Mouse (Mus musculus): ENCODE data around the gene Map4k4. TPM values are rescaled to one million over a fixed set of nuclear protein-coding genes. Genes with fewer than 3 reads are reported as not detected.

Map4k4 gene
- polyA plus RNA-seq, 1 experiment from 2014 or later = 56.6 TPM

- H3K36me3 ChIP-seq (ENCODE audit: control insufficient read depth, insufficient read depth, low read length) = no peaks in the 10 kb centered on the region
- WGBS = 75% methylated on average over 10 of the region's 10 CpGs
- H3K4me2 ChIP-seq (ENCODE audit: low read depth, low read length) = no peak overlapping the region
- H3K27ac ChIP-seq (ENCODE audit: low read depth, low read length) = no peak overlapping the region
- H3K9me3 ChIP-seq (ENCODE audit: control insufficient read depth, low read length) = no peaks in the 10 kb centered on the region
- no peak for ATAC-seq (ENCODE audit: low read depth)
- no peak overlapping the region for H3K4me3 ChIP-seq (ENCODE audit: low read depth, low read length)
- H3K4me1 ChIP-seq (ENCODE audit: control insufficient read depth, insufficient read depth, low read length) = 0 out of 2 replicates have a peak, but pooled peaks cover 2% of the 10 kb centered on the region
- no peaks in the 10 kb centered on the region for H3K27me3 ChIP-seq (ENCODE audit: control insufficient read depth, insufficient read depth, low read length)
- H3K9ac ChIP-seq (replicated peaks; ENCODE audit: low read depth, low read length) = no peak overlapping the region
Measured at GRCm38 (mm10) chr1:39868825-39869571, 31.7 kb upstream of the Map4k4 start.

- no peaks in the 10 kb centered on the region for H3K9me3 ChIP-seq (ENCODE audit: control insufficient read depth, low read length)
- H3K27ac ChIP-seq (ENCODE audit: low read depth, low read length) = no peak overlapping the region
- 0 out of 2 replicates have a peak, but pooled peaks cover 2% of the 10 kb centered on the region for H3K4me1 ChIP-seq (ENCODE audit: control insufficient read depth, insufficient read depth, low read length)
- H3K9ac ChIP-seq (replicated peaks; ENCODE audit: low read depth, low read length) = no peak overlapping the region
- H3K36me3 ChIP-seq (ENCODE audit: control insufficient read depth, insufficient read depth, low read length) = no peaks in the 10 kb centered on the region
- peak; percentile 54; the same call in 1 of the 2 replicates for ATAC-seq (ENCODE audit: low read depth)
- no peak overlapping the region for H3K4me3 ChIP-seq (ENCODE audit: low read depth, low read length)
- no peaks in the 10 kb centered on the region for H3K27me3 ChIP-seq (ENCODE audit: control insufficient read depth, insufficient read depth, low read length)
- no peak overlapping the region for H3K4me2 ChIP-seq (ENCODE audit: low read depth, low read length)
- 50% methylated on average over 12 of the region's 12 CpGs for WGBS
Measured at GRCm38 (mm10) chr1:39869721-39870201, 31.0 kb upstream of the Map4k4 start.

- no peak overlapping the region for H3K27ac ChIP-seq (ENCODE audit: low read depth, low read length)
- H3K4me3 ChIP-seq (ENCODE audit: low read depth, low read length) = no peak overlapping the region
- H3K4me1 ChIP-seq (ENCODE audit: control insufficient read depth, insufficient read depth, low read length) = no peaks in the 10 kb centered on the region
- H3K27me3 ChIP-seq (ENCODE audit: control insufficient read depth, insufficient read depth, low read length) = no peaks in the 10 kb centered on the region
- H3K9me3 ChIP-seq (ENCODE audit: control insufficient read depth, low read length) = no peaks in the 10 kb centered on the region
- H3K36me3 ChIP-seq (ENCODE audit: control insufficient read depth, insufficient read depth, low read length) = no peaks in the 10 kb centered on the region
- no peak for ATAC-seq (ENCODE audit: low read depth)
- no peak overlapping the region for H3K4me2 ChIP-seq (ENCODE audit: low read depth, low read length)
- WGBS = 69% methylated on average over 3 of the region's 3 CpGs
- no peak overlapping the region for H3K9ac ChIP-seq (replicated peaks; ENCODE audit: low read depth, low read length)
Measured at GRCm38 (mm10) chr1:39877981-39878380, 22.7 kb upstream of the Map4k4 start.

GRCm38 (mm10) chr1:39882505-39882904 is 18.2 kb upstream of the Map4k4 start:
- Histone ChIP-seq H3K36me3 (ENCODE audit: control insufficient read depth, insufficient read depth, low read length) (no peaks in the 10 kb centered on the region), H3K4me1 (ENCODE audit: control insufficient read depth, insufficient read depth, low read length) (no peaks in the 10 kb centered on the region), H3K27ac (ENCODE audit: low read depth, low read length) (no peak overlapping the region), H3K27me3 (ENCODE audit: control insufficient read depth, insufficient read depth, low read length) (no peaks in the 10 kb centered on the region), H3K9me3 (ENCODE audit: control insufficient read depth, low read length) (no peaks in the 10 kb centered on the region), H3K9ac (replicated peaks; ENCODE audit: low read depth, low read length) (no peak overlapping the region), H3K4me3 (ENCODE audit: low read depth, low read length) (no peak overlapping the region), H3K4me2 (ENCODE audit: low read depth, low read length) (no peak overlapping the region)
- ATAC-seq (ENCODE audit: low read depth) = no peak
- 88% methylated on average over 4 of the region's 4 CpGs for WGBS

- Histone ChIP-seq H3K9ac (replicated peaks; ENCODE audit: low read depth, low read length) (no peak overlapping the region), H3K36me3 (ENCODE audit: control insufficient read depth, insufficient read depth, low read length) (no peaks in the 10 kb centered on the region), H3K9me3 (ENCODE audit: control insufficient read depth, low read length) (no peaks in the 10 kb centered on the region), H3K27me3 (ENCODE audit: control insufficient read depth, insufficient read depth, low read length) (no peaks in the 10 kb centered on the region), H3K4me1 (ENCODE audit: control insufficient read depth, insufficient read depth, low read length) (no peaks in the 10 kb centered on the region), H3K27ac (ENCODE audit: low read depth, low read length) (no peak overlapping the region), H3K4me2 (ENCODE audit: low read depth, low read length) (no peak overlapping the region), H3K4me3 (ENCODE audit: low read depth, low read length) (no peak overlapping the region)
- 32% methylated on average over 16 of the region's 16 CpGs for WGBS
- no peak for ATAC-seq (ENCODE audit: low read depth)
Measured at GRCm38 (mm10) chr1:39884803-39885515, 15.8 kb upstream of the Map4k4 start.

- WGBS = 9% methylated on average over 1 of the region's 1 CpGs
- no peak overlapping the region for H3K4me3 ChIP-seq (ENCODE audit: low read depth, low read length)
- H3K27ac ChIP-seq (ENCODE audit: low read depth, low read length) = no peak overlapping the region
- no peak overlapping the region for H3K9ac ChIP-seq (replicated peaks; ENCODE audit: low read depth, low read length)
- no peak overlapping the region for H3K4me2 ChIP-seq (ENCODE audit: low read depth, low read length)
- H3K36me3 ChIP-seq (ENCODE audit: control insufficient read depth, insufficient read depth, low read length) = no peaks in the 10 kb centered on the region
- no peaks in the 10 kb centered on the region for H3K4me1 ChIP-seq (ENCODE audit: control insufficient read depth, insufficient read depth, low read length)
- no peak for ATAC-seq (ENCODE audit: low read depth)
- no peaks in the 10 kb centered on the region for H3K27me3 ChIP-seq (ENCODE audit: control insufficient read depth, insufficient read depth, low read length)
- no peaks in the 10 kb centered on the region for H3K9me3 ChIP-seq (ENCODE audit: control insufficient read depth, low read length)
Measured at GRCm38 (mm10) chr1:39887997-39888396, 12.7 kb upstream of the Map4k4 start.

- H3K4me1 ChIP-seq (ENCODE audit: control insufficient read depth, insufficient read depth, low read length) = no peaks in the 10 kb centered on the region
- H3K9ac ChIP-seq (replicated peaks; ENCODE audit: low read depth, low read length) = no peak overlapping the region
- H3K9me3 ChIP-seq (ENCODE audit: control insufficient read depth, low read length) = no peaks in the 10 kb centered on the region
- no peaks in the 10 kb centered on the region for H3K27me3 ChIP-seq (ENCODE audit: control insufficient read depth, insufficient read depth, low read length)
- no peaks in the 10 kb centered on the region for H3K36me3 ChIP-seq (ENCODE audit: control insufficient read depth, insufficient read depth, low read length)
- no peak for ATAC-seq (ENCODE audit: low read depth)
- 92% methylated on average over 8 of the region's 8 CpGs for WGBS
- H3K4me2 ChIP-seq (ENCODE audit: low read depth, low read length) = no peak overlapping the region
- no peak overlapping the region for H3K27ac ChIP-seq (ENCODE audit: low read depth, low read length)
- H3K4me3 ChIP-seq (ENCODE audit: low read depth, low read length) = no peak overlapping the region
Measured at GRCm38 (mm10) chr1:39889429-39889828, 11.3 kb upstream of the Map4k4 start.

- Histone ChIP-seq H3K36me3 (ENCODE audit: control insufficient read depth, insufficient read depth, low read length) (no peaks in the 10 kb centered on the region), H3K4me3 (ENCODE audit: low read depth, low read length) (no peak overlapping the region), H3K27me3 (ENCODE audit: control insufficient read depth, insufficient read depth, low read length) (no peaks in the 10 kb centered on the region), H3K9ac (replicated peaks; ENCODE audit: low read depth, low read length) (no peak overlapping the region), H3K9me3 (ENCODE audit: control insufficient read depth, low read length) (no peaks in the 10 kb centered on the region), H3K27ac (ENCODE audit: low read depth, low read length) (no peak overlapping the region), H3K4me1 (ENCODE audit: control insufficient read depth, insufficient read depth, low read length) (no peaks in the 10 kb centered on the region), H3K4me2 (ENCODE audit: low read depth, low read length) (no peak overlapping the region)
- no peak for ATAC-seq (ENCODE audit: low read depth)
- WGBS = 93% methylated on average over 6 of the region's 6 CpGs
Measured at GRCm38 (mm10) chr1:39889973-39890372, 10.7 kb upstream of the Map4k4 start.

Data from neural tube, embryonic 14.5 days (tissue).